Mouse (Mus musculus): ENCODE results near the gene Oxsr1.
"Not testable (repeated sequence)": the region's sequence is repeated elsewhere in the genome, so short reads cannot be mapped to it uniquely, and the experiment has no call there.

The Oxsr1 gene

DNA sequence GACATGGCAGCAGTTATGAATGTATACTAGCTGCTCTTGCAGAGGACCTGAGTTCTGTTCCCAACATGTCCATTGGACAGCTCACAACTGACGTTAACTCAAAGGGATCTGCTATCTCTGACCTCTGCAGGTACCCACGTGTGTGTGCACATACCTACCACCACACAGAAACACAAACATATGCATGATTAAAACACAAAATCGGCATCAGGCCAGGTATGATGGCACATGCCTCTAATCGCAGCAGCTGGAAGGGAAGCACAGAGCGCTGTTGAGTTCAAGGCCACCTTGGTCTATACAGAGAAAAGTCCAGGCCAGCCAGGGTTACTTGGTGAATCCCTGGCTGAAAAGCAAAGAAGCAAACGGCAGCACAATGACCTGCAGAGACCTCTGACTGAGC is 24.5 kb downstream of the Oxsr1 start:
- in situ Hi-C loops (cut with MboI; ENCODE audit: low pct_unique_long_range_greater_than_20kb in 1 of 2, low sequenced_read_pairs in 2 of 2, unreplicated experiment in 1 of 2), result no loop called here

DNA sequence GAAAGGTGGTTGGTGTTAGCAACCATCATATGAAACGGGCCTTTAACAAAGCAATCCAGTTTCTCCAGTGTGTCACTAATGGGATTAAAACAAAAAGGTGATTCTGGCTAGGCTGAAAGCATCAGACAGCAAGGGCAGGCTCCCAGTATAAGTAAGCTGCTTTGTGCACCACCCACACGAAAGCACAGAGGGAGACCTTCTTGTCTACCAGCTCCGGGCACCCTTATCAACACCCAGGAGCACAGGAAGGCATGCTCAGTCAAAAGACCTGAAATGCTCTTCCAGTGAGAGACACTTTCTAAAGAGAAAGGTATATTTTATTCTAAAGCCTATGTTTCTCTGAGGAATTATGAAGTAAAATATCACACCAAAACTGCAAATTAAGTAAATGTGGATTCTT is 31.4 kb downstream of the Oxsr1 start:
- in situ Hi-C loops (cut with MboI; ENCODE audit: low pct_unique_long_range_greater_than_20kb in 1 of 2, low sequenced_read_pairs in 2 of 2, unreplicated experiment in 1 of 2), result no loop called here

DNA sequence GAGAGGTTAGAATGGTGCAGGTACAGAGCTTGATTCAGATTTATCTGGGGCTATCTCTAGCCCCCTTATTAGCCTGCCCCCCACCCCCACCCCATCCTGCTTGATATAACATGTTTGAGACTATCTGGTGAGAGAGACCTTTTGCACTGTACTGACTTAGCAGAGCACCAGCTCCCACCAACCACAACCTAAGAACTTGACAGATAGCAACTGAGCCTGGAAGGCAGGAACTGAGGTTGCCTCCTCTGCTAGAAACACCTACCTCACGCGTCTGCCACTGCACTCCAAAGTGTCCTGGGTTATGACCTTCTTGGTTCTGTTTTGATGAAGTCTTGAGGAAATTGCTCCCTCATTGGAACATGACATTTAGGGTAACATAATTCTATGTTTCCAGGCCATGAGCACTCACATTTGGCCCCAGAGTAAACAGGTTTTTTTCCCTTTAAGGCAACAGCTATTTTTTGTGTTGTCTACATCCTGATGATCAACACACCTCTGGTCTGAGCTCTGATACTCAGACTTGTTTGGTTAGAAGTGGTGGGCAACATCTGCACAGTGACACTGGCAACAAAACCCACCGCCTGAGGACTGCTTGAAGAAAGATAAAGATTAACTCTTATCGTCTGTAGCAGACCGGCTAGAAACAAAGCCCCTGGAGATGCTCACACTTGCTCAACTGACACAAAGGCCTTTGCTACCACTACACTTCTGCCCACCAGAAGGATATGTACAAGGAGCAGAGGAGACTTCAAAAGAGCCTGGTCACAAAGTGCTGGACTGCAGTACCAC is 41.1 kb downstream of the Oxsr1 start:
- in situ Hi-C loops (cut with MboI; ENCODE audit: low pct_unique_long_range_greater_than_20kb in 1 of 2, low sequenced_read_pairs in 2 of 2, unreplicated experiment in 1 of 2), result no loop called here

DNA sequence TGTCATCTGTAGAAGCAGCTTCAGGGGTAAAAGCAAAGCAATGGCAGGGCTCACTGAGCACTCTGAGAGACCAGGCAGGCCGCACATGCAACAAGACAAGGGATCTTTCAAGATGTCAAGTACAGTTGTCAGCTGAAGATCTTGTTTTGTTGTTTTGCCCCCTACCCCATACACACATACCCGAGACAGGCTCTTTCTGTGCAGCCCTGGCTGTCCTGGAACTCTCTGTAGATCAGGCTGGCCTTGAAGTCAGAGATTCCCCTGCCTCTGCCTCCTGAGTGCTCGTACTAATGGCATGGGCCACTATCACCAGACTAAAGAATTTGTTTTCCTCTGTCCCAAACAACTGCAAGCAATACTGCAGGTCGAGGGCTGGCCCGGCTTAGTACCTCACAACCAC is 44.2 kb downstream of the Oxsr1 start:
- in situ Hi-C loops (cut with MboI; ENCODE audit: low pct_unique_long_range_greater_than_20kb in 1 of 2, low sequenced_read_pairs in 2 of 2, unreplicated experiment in 1 of 2), result no loop called here

DNA sequence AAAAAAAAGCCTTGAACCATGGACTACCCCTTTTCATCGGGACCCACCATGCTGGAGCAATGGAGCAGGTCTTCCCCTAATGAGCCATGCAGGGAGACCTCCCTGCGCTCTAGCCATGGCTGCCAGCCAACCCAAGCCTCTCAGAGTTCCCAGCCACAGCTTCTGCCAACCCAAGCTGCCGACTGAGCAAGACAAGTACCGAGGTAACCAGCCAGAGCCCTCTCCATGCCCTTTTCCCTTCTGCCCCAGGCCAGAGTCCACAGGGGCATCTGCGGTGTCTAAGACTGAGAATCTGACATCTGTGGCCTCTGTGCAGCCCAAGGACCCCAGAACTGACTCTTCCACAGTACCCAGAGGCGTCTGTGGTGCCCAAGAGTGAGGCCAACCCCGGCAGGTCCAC is 45.9 kb downstream of the Oxsr1 start:
- in situ Hi-C loops (cut with MboI; ENCODE audit: low pct_unique_long_range_greater_than_20kb in 1 of 2, low sequenced_read_pairs in 2 of 2, unreplicated experiment in 1 of 2), result no loop called here

DNA sequence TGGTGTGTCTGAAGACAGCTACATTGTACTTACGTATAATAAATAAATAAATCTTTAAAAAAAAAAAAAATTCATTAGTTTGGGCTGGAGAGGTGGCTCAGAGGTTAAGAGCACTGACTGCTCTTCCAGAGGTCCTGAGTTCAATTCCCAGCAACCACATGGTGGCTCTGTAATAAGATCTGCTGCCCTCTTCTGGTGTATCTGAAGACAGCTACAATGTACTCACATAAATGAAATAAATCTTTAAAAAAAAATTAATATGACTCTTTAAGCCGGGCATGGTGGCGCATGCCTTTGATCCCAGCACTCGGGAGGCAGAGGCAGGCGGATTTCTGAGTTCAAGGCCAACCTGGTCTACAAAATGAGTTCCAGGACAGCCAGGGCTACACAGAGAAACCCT is 47.4 kb downstream of the Oxsr1 start:
- in situ Hi-C loops (cut with MboI; ENCODE audit: low pct_unique_long_range_greater_than_20kb in 1 of 2, low sequenced_read_pairs in 2 of 2, unreplicated experiment in 1 of 2), result not testable (repeated sequence)

DNA sequence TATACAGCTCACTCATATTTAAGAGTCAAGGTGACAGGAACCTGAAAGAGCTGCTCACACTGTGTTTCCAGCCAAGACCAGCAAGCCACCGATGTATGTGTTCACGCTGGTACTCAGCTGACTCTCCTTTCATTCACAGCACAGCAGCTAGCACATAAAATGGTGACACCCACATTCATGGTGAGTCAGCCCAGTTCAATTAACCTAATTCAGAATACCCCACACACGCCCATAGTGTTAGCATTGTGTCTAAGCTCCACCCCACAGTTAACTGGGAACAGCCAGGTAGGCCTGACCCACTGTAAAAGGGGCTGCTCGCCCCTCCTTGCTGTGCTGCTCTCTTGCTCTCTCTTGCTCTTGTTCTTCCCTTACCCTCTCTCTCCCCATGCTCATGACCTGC is 50.7 kb downstream of the Oxsr1 start:
- in situ Hi-C loops (cut with MboI; ENCODE audit: low pct_unique_long_range_greater_than_20kb in 1 of 2, low sequenced_read_pairs in 2 of 2, unreplicated experiment in 1 of 2), result no loop called here

DNA sequence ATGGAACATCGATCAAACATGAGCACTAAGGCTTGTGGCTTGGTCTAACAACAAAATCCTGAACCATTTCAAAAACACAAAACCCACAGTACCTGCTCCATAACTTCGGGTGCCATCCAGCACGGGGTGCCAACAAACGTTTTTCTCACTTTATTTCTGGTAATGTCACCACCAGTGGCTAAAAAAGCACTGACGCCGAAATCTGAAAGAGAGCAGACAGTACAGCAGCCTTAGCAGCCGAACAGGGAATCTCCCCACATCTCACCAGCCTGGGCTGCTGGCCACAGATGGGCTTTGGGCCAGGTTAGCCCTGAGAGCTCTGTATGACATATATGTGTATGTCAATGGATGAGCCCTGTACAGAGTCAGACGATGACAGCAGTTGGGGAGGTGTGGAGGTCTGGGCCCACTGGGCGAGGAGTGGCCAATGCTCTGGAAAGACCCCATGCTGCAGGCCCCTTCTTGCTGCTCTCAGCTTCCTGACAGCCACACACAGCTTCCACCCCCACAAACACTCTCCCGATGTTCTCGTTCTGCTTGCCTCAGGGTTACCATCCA is 53.6 kb downstream of the Oxsr1 start:
- in situ Hi-C loops (cut with MboI; ENCODE audit: low pct_unique_long_range_greater_than_20kb in 1 of 2, low sequenced_read_pairs in 2 of 2, unreplicated experiment in 1 of 2), result no loop called here

DNA sequence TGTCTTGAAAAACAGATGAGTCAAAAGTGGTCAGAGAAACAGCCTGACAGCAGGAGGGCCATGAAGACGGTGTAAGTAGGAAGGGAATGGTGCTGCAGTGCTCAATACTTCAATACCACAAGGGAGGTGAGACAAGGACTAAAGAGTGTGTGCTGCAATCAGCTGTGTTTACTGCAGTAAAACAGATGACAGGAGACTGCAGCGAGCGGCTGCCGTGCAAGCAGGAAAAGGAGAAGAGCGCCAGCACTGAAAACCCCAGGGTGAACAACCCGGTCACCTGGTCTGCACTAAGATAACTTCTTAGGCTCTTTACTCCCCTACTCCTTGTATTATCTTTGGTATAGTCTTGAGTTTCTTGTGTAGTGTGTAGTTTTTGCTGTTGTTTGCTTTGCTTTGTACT is 54.1 kb downstream of the Oxsr1 start:
- in situ Hi-C loops (cut with MboI; ENCODE audit: low pct_unique_long_range_greater_than_20kb in 1 of 2, low sequenced_read_pairs in 2 of 2, unreplicated experiment in 1 of 2), result no loop called here

DNA sequence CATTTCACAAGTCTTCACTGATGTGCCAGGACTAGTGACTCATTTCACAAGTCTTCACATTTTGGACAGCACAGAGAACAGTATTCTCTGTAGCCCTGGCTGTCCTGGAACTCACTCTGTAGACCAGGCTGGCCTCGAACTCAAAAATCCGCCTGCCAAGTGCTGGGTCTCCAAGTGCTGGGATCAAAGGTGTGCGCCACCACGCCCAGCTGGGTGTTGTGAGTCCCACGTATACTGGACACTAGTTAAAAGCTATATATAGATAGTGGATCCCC is 56.2 kb downstream of the Oxsr1 start:
- in situ Hi-C loops (cut with MboI; ENCODE audit: low pct_unique_long_range_greater_than_20kb in 1 of 2, low sequenced_read_pairs in 2 of 2, unreplicated experiment in 1 of 2), result not testable (repeated sequence)

DNA sequence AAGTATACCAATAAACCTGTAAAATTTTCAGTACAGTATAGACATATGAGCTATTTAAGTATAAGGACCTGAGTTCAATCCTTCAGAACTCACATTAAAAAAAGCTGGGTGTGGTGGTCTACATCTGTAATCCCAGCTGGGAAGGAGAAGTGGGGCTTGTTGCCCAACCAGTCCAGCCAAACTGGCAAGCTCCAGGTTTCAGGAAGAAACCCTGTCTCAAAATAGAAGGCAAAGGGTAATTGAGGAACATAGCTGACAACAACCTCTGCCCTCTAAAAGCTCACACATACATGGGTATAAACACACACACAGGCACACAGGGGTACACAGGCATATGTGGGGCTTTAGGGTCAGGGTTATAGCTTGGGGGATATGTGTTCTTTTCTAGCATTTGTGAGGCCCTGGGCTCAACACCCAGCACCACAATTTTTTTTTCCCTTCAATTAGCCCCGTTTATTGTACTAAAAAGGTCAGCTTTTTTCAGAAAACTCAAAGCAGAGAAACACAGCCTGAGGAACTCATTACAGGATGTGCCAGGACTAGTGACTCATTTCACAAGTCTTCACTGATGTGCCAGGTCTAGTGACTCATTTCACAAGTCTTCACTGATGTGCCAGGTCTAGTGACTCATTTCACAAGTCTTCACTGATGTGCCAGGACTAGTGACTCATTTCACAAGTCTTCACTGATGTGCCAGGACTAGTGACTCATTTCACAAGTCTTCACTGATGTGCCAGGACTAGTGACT is 56.7 kb downstream of the Oxsr1 start:
- in situ Hi-C loops (cut with MboI; ENCODE audit: low pct_unique_long_range_greater_than_20kb in 1 of 2, low sequenced_read_pairs in 2 of 2, unreplicated experiment in 1 of 2), result not testable (repeated sequence)

DNA sequence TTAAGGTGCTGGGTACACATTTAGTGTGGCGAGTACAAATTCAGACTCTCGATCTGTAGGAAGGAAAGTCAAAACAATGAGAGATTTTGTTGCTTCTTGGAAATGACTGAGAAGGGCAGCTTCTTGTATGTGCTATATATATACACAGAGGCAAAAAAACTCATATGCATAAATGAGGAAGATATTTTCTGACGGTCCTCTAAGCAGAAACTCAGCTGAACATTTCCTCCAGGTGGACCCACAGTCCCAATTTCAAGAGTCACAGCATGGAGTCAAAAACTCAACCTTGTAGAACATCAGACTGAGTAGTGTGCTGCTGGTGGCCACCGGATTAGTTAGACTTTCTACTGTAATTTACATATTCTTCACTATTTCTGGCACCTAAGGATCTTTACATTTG is 59.2 kb downstream of the Oxsr1 start:
- in situ Hi-C loops (cut with MboI; ENCODE audit: low pct_unique_long_range_greater_than_20kb in 1 of 2, low sequenced_read_pairs in 2 of 2, unreplicated experiment in 1 of 2), result no loop called here

DNA sequence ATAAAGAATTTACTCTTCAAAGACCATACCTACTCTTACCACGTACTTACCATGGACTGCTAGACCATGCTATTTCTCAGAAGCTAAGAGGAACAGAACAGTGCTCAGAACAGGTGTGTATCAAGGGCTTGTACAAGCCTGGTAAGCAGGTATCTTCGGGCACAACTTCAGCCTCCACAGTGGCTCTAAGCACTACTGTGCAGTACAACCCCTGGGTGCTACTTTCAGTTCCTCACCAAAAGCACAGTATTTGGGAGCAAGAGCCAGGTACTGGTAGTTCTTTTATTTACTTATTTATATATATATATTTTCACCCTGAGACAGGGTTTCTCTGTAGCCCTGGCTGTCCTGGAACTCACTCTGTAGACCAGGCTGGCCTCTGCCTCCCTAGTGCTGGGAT is 61.4 kb downstream of the Oxsr1 start:
- in situ Hi-C loops (cut with MboI; ENCODE audit: low pct_unique_long_range_greater_than_20kb in 1 of 2, low sequenced_read_pairs in 2 of 2, unreplicated experiment in 1 of 2), result no loop called here

DNA sequence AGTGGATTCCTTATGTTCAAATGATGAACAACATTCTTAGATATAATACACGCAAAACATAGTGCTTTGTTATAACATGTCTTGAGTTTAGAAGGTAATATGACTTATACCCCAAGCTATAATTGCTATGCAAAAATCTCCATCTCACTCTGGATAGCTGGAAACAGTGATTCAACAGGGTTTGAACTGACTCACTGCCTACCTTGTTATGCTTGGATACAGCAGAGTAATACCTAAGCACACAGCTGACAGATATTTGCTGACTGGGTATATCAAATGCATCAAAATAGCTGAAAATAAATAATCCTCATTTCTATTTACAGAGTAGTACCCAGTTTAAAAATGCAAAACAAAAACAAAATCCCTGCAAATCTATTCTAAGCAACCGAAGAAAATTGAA is 63.4 kb downstream of the Oxsr1 start:
- in situ Hi-C loops (cut with MboI; ENCODE audit: low pct_unique_long_range_greater_than_20kb in 1 of 2, low sequenced_read_pairs in 2 of 2, unreplicated experiment in 1 of 2), result no loop called here

DNA sequence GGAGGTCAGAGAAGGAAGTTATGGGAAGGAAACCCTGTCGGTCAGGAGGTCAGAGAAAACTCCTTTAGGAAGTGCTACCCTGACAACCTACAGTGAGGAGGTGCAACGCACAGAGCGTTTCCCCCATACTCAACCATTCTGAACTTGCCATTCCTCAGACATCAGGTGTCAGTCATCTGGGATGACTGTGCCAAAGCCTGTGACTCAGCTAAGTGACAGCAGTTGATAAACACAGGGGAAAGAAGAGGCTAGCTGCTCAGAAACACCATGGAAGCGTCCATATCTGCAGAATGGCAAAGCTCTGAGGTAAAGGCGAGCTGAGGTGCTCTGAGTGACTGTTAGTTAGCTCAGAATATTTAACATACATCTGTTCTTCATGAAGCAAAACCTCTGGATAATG is 64.1 kb downstream of the Oxsr1 start:
- in situ Hi-C loops (cut with MboI; ENCODE audit: low pct_unique_long_range_greater_than_20kb in 1 of 2, low sequenced_read_pairs in 2 of 2, unreplicated experiment in 1 of 2), result no loop called here

DNA sequence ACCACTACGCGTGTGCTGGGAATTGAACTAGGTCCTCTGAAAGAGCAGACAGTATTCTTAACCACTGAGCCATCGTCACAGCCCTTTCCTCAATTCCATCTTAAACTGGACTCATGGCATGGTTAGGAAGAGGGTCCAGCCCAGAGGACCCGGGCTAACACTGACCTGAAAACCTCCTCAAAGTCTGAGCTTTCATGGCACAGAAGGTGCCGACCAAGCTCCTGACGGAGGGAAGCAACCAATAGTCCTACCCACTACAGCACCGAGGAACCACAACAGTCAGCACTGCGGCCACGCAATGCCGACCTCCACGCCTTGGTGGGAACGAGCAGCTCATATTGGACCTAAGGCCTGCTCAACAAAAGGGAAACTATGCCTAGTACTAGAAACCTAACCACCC is 66.1 kb downstream of the Oxsr1 start:
- in situ Hi-C loops (cut with MboI; ENCODE audit: low pct_unique_long_range_greater_than_20kb in 1 of 2, low sequenced_read_pairs in 2 of 2, unreplicated experiment in 1 of 2), result no loop called here

DNA sequence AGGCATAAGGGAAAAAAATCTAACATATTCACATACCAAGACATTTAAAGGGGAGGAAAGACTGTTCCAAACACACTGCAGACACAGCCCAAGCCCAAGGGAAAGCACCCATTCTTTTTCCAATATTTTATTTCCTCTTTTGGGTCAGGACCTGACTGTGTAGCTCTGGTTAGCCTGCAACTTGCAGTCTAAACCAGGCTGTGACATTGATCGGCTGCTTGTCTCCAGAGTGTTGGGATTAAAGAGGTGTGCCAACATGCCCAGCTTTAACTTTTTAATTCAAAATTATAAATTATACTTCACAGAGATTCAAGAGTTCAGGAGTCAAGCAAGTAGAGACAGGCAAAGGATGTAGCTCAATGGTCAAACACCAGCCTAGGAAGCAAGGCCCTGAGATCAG is 67.1 kb downstream of the Oxsr1 start:
- in situ Hi-C loops (cut with MboI; ENCODE audit: low pct_unique_long_range_greater_than_20kb in 1 of 2, low sequenced_read_pairs in 2 of 2, unreplicated experiment in 1 of 2), result no loop called here

DNA sequence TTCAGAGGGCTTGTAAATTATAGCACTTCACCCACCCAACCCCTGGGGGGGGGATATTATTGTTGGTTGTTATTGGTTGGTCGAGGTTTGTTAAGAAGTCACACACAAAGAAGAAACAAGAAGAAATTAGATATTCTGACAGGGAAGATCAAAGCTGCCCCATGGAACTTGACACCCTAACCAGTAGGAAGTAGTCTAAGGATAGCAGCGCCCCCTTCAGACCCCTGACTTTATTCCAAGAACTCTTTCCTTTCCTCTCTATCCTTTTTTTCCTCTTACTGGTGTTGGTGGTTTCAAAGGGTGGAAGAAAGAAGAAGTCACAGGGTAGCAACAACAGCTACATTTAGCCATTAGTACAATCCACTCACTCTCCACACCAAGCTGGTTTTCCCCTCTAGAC is 68.0 kb downstream of the Oxsr1 start:
- in situ Hi-C loops (cut with MboI; ENCODE audit: low pct_unique_long_range_greater_than_20kb in 1 of 2, low sequenced_read_pairs in 2 of 2, unreplicated experiment in 1 of 2), result no loop called here

DNA sequence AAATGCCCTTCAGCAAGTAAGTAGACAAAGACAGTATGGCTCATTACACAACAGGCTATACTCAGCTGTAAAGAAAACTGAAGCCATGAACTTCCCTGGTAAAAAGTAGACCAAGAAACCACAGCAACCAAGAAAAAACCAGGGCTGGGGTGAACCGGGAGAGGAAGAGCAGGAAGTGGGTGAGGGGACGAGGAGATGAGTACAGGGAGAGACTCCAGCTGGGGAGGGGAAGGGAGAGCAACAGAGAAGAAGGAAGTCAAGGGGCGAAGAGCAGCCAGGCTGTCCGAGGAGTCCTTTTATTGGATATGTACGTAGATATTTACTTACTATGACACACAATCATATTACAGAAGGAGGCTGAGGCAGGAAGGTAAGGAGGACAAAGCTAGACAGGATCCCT is 74.2 kb downstream of the Oxsr1 start:
- in situ Hi-C loops (cut with MboI; ENCODE audit: low pct_unique_long_range_greater_than_20kb in 1 of 2, low sequenced_read_pairs in 2 of 2, unreplicated experiment in 1 of 2), result no loop called here

DNA sequence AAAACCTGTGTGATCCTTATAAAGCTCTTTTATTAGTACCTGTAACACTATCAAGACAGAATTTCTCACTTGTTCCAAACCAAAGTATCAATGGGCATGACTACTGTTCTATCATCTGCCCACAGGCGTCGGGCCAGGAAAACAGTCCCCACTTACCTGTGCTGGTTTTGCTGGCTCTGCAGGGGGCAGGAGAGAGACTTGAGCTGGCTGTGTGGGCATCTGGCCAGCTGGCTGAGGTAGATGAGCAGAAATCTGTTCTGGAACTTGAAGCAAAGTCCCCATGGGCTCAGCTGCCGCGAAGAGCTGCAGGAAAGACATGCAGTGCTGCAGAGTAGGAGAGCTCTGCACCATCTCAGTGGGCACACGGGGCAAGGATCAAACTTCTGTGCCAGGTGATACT is 75.4 kb downstream of the Oxsr1 start:
- in situ Hi-C loops (cut with MboI; ENCODE audit: low pct_unique_long_range_greater_than_20kb in 1 of 2, low sequenced_read_pairs in 2 of 2, unreplicated experiment in 1 of 2), result no loop called here
